Mouse (Mus musculus): ENCODE data around the gene Bub1b.

GRCm38 (mm10) chr2:118629276-118629675 is 31.3 kb downstream of the Bub1b start:
- TF ChIP-seq CTCF (IDR thresholded peaks at IDR 0.05; ENCODE audit: low read depth) (no peak), EP300 (IDR thresholded peaks at IDR 0.05; ENCODE audit: low read depth) (no peak)

Measured in heart, postnatal 0 days (tissue).